ENCODE assay signal across 15 mouse cellular contexts in genomic region chr8:111951317-111951716, GRCm38 (mm10). TPM values are rescaled to one million over a fixed set of nuclear protein-coding genes. Genes with fewer than 3 reads are reported as not detected.
DNase-seq lines count a peak whose midpoint lies in the region; ATAC-seq and TF ChIP-seq lines count a peak whose summit lies in the region.
"Had no signal": no experiment of that assay in that cellular context is flagged by ENCODE, and none has a peak within 500 bp of the region (broad histone marks: within the 10 kb centered on the region; RNA-seq: fewer than 3 reads in every experiment).

No protein-coding gene starts in this region.

- no peak overlapping the region for H3K27ac ChIP-seq in gastrocnemius, adult 2 months
- H3K27ac ChIP-seq: forebrain, embryonic 13.5 days; hindbrain, embryonic 15.5 days; limb, embryonic 13.5 days; midbrain, embryonic 10.5 days had no signal

- intact Hi-C loops in left cerebral cortex, postnatal 14 days (cut with DNase I), result no loop called here
- intact Hi-C loops in gastrocnemius, adult 2 months (cut with DNase I), result no loop called here

- H3K36me3 ChIP-seq in splenic B cell, adult 2 months (ENCODE audit: control insufficient read depth, insufficient read depth, low read length, poor library complexity, severe bottlenecking), result peaks cover 7% of the 10 kb centered on the region; the same call in 1 of the 2 replicates

- TF ChIP-seq CTCF in gastrocnemius, adult 2 months (IDR thresholded peaks at IDR 0.05), result no peak

- no peak overlapping the region for H3K4me3 ChIP-seq in gastrocnemius, adult 2 months
- H3K4me3 ChIP-seq: forebrain, embryonic 13.5 days; hindbrain, embryonic 15.5 days; limb, embryonic 13.5 days; midbrain, embryonic 10.5 days had no signal

- no peak for ATAC-seq in megakaryocyte, adult 5-6 weeks (ENCODE audit: poor library complexity, severe bottlenecking)
- ATAC-seq: forebrain, embryonic 13.5 days; liver, postnatal 0 days had no signal

- peak; percentile 79 for DNase-seq in right cerebral cortex, adult 18-20 months
- no peak for DNase-seq in right cerebral cortex, postnatal 4 days
- peak; percentile 24 to 40 for DNase-seq in frontal cortex, postnatal 10 days (ENCODE audit: low spot score in 2 of 2)
- DNase-seq in left cerebral cortex, postnatal 14 days (ENCODE audit: low spot score in 2 of 2), result peak; percentile 69 to 73
- peak; percentile 63 for DNase-seq in splenic B cell, adult 2 months (ENCODE audit: low read depth, low spot score)
- no peak for DNase-seq in gastrocnemius, adult 2 months
- DNase-seq: adrenal gland, postnatal 10 days; kidney, postnatal 14 days; liver, postnatal 0 days had no signal

- H3K27me3 ChIP-seq in splenic B cell, adult 2 months (ENCODE audit: control insufficient read depth, insufficient read depth, low read length, poor library complexity, severe bottlenecking), result no peaks in the 10 kb centered on the region
- H3K27me3 ChIP-seq: CH12.LX; forebrain, embryonic 13.5 days; hindbrain, embryonic 15.5 days; limb, embryonic 13.5 days had no signal

RNA-seq across cellular contexts. Expression of gene Gabarapl2, which starts 10.8 kb away (rescaled TPM):
- 100 to 1,000 TPM; 200 to 212 TPM for total RNA-seq in left cerebral cortex, postnatal 14 days (2021)
- 100 to 1,000 TPM in 1 of 2 experiments, 10 to 100 TPM in 1; 99.6 to 105 TPM for total RNA-seq in gastrocnemius, adult 2 months (2021)
- total RNA-seq in megakaryocyte, adult 5-6 weeks (2015), result 69.8 and 82.1 TPM in 2 replicates
- 46.0 and 55.7 TPM in 2 replicates for total RNA-seq in megakaryocyte, adult 5-6 weeks (2017)

RNA-seq across cellular contexts. Expression of gene Tmem231, which starts 17.6 kb away (rescaled TPM):
- 10 to 100 TPM in 1 of 2 experiments, 1 to 10 TPM in 1; 9.8 to 10.6 TPM for total RNA-seq in left cerebral cortex, postnatal 14 days (2021)
- total RNA-seq in gastrocnemius, adult 2 months (2021), result under 1 TPM; 0.73 to 0.94 TPM
- not detected in 2 replicates for total RNA-seq in megakaryocyte, adult 5-6 weeks (2015)
- 0.33 TPM in 1 of 2 replicates, not detected in the other for total RNA-seq in megakaryocyte, adult 5-6 weeks (2017)

RNA-seq across cellular contexts. Expression of gene Adat1, which starts 40.8 kb away (rescaled TPM):
- 1 to 10 TPM; 4.8 to 5.2 TPM for total RNA-seq in left cerebral cortex, postnatal 14 days (2021)
- 1 to 10 TPM; 2.4 to 2.7 TPM for total RNA-seq in gastrocnemius, adult 2 months (2021)
- total RNA-seq in megakaryocyte, adult 5-6 weeks (2015), result 0.83 and 1.1 TPM in 2 replicates
- 1.5 and 1.7 TPM in 2 replicates for total RNA-seq in megakaryocyte, adult 5-6 weeks (2017)

RNA-seq across cellular contexts. Expression of gene Chst5, which starts 41.1 kb away (rescaled TPM):
- total RNA-seq in left cerebral cortex, postnatal 14 days (2021), result under 1 TPM; 0.62 to 0.85 TPM
- under 1 TPM in 1 of 2 experiments, not detected in 1; 0.14 TPM for total RNA-seq in gastrocnemius, adult 2 months (2021)
- total RNA-seq in megakaryocyte, adult 5-6 weeks (2015), result not detected in 2 replicates
- total RNA-seq in megakaryocyte, adult 5-6 weeks (2017), result not detected in 2 replicates
- total RNA-seq: CH12.LX had no signal

RNA-seq across cellular contexts. Expression of gene Kars, which starts 59.8 kb away (rescaled TPM):
- 10 to 100 TPM; 68.3 to 71.8 TPM for total RNA-seq in left cerebral cortex, postnatal 14 days (2021)
- 100 to 1,000 TPM; 124 to 125 TPM for total RNA-seq in gastrocnemius, adult 2 months (2021)
- total RNA-seq in megakaryocyte, adult 5-6 weeks (2015), result 42.1 and 50.9 TPM in 2 replicates
- total RNA-seq in megakaryocyte, adult 5-6 weeks (2017), result 73.4 and 79.0 TPM in 2 replicates

Comparison
In these comparisons a context has a peak if more than half of its experiments do, and no peak if none do; other contexts are left out.
1. DNase-seq: peak in right cerebral cortex, adult 18-20 months (single experiment), frontal cortex, postnatal 10 days (2 of 2), left cerebral cortex, postnatal 14 days (2 of 2) and splenic B cell, adult 2 months (single experiment); none in right cerebral cortex, postnatal 4 days (single experiment) and gastrocnemius, adult 2 months (single experiment).
2. RNA of gene Tmem231, which starts 17.6 kb away (total RNA-seq): 9.8 to 10.6 TPM in left cerebral cortex, postnatal 14 days; 0.73 to 0.94 TPM in gastrocnemius, adult 2 months and 0.33 TPM in megakaryocyte, adult 5-6 weeks; every median in the first group is over 4 times any median in the second.